23 mouse cellular contexts compared by ENCODE assay signal in the genomic region with DNA sequence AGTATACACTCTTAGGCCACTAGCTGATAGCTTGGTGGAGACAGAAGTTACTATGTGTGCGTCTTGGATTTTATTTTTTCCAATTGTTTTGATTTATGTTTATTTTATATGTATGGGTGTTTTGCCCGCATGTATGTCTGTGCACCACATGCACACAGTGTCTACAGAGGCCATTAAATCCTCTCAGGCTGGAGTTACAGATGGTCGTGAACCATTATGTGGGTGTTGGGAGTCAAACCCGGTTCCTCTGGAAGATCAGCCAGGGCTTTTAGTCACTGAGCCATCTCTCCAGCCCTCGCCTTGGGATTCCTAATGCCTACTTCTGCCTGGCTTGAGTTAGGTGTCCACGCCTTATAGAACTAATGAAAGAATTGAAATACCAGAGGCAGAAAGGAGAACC. TPM values are rescaled to one million over a fixed set of nuclear protein-coding genes. Genes with fewer than 3 reads are reported as not detected.
DNase-seq lines count a peak whose midpoint lies in the region; ATAC-seq and TF ChIP-seq lines count a peak whose summit lies in the region.
"Had no signal": no experiment of that assay in that cellular context is flagged by ENCODE, and none has a peak within 500 bp of the region (broad histone marks: within the 10 kb centered on the region; RNA-seq: fewer than 3 reads in every experiment).

No protein-coding gene starts in this region.

- H3K4me3 ChIP-seq in left cerebral cortex, adult 2 months = no peak overlapping the region
- H3K4me3 ChIP-seq: embryonic facial prominence, embryonic 12.5 days; erythroblast, embryonic 14.5 days; forebrain, embryonic 10.5 days; forebrain, embryonic 12.5 days had no signal

- ATAC-seq in frontal cortex, adult (ENCODE audit: low TSS enrichment) = peak; percentile 26
- ATAC-seq: activated CD4-positive, CD25-positive, alpha-beta regulatory T cell, adult 4 months; forebrain, embryonic 14.5 days; forebrain, embryonic 16.5 days had no signal

- TF ChIP-seq CTCF in left cerebral cortex, adult 2 months (IDR thresholded peaks at IDR 0.05) = no peak

- intact Hi-C loops in left cerebral cortex, adult 2 months (cut with DNase I) = no loop called here

- peak overlapping the region; percentile 22; the same call in 1 of the 2 replicates for H3K27ac ChIP-seq in left cerebral cortex, adult 2 months
- H3K27ac ChIP-seq: embryonic facial prominence, embryonic 12.5 days; forebrain, embryonic 10.5 days; forebrain, embryonic 12.5 days had no signal

- DNase-seq in frontal cortex, postnatal 14 days (ENCODE audit: low spot score in 2 of 2) = no peak
- no peak for DNase-seq in left cerebral cortex, adult 2 months (ENCODE audit: extremely low spot score in 1 of 2, low spot score in 2 of 2)
- no peak for DNase-seq in left cerebral cortex, adult 9 months (ENCODE audit: low spot score in 2 of 2)
- peak; percentile 6 for DNase-seq in brain, adult 2 months (ENCODE audit: low read depth, low spot score)
- no peak for DNase-seq in T-cell, adult 2 months (ENCODE audit: low spot score)
- DNase-seq: adrenal gland, adult 8-10 months; adrenal gland, postnatal 14 days; cerebellum, adult 11 months; cerebellum, adult 8-10 months; cerebellum, adult 9-11 months; embryo, embryonic 11 days had no signal

RNA-seq across cellular contexts. Expression of a gene that starts 4.6 kb away (rescaled TPM):
- total RNA-seq in left cerebral cortex, adult 2 months (2021) = not detected
- total RNA-seq: adrenal gland, adult 18-20 months; adrenal gland, adult 8-10 months; adrenal gland, postnatal 14 days; adrenal gland, postnatal 36 days; common myeloid progenitor, adult 5-6 weeks; MEL had no signal
